Mouse (Mus musculus) hindlimb bud, embryonic 11.5 days (tissue): ENCODE measurements around the gene Lrfn2.

Experiments used
- DNase-seq: peaks from one replicate; pipeline ENCODE4 v3.0.0-alpha.2; 2012; ENCODE audit warnings: low read depth, low spot score; ENCODE audit errors: extremely low spot score

Gene Lrfn2

GRCm38 (mm10) chr17:49031790-49032189 lies 99.6 kb downstream of the Lrfn2 start:
- no peak for DNase-seq

- no peak for DNase-seq
These were observed 101.1 kb downstream of the Lrfn2 start for GRCm38 (mm10) chr17:49033276-49033675.

GRCm38 (mm10) chr17:49033686-49034250 lies 101.6 kb downstream of the Lrfn2 start:
- DNase-seq, result no peak

- no peak for DNase-seq
These were observed 102.9 kb downstream of the Lrfn2 start for GRCm38 (mm10) chr17:49035052-49035451.

- DNase-seq, result no peak
These were observed 105.2 kb downstream of the Lrfn2 start for GRCm38 (mm10) chr17:49037163-49037950.

GRCm38 (mm10) chr17:49043806-49044640 lies 111.8 kb downstream of the Lrfn2 start:
- DNase-seq, result peak; percentile 12

- DNase-seq, result peak; percentile 6
These were observed 115.7 kb downstream of the Lrfn2 start for GRCm38 (mm10) chr17:49047921-49048320.

- DNase-seq, result no peak
These were observed 119.1 kb downstream of the Lrfn2 start for GRCm38 (mm10) chr17:49051231-49051630.

GRCm38 (mm10) chr17:49061141-49061540 lies 129.0 kb downstream of the Lrfn2 start:
- DNase-seq, result no peak

GRCm38 (mm10) chr17:49063789-49064188 lies 131.6 kb downstream of the Lrfn2 start:
- DNase-seq, result no peak

GRCm38 (mm10) chr17:49064526-49064925 lies 132.3 kb downstream of the Lrfn2 start:
- DNase-seq, result no peak

GRCm38 (mm10) chr17:49065050-49065449 lies 132.9 kb downstream of the Lrfn2 start:
- no peak for DNase-seq

- no peak for DNase-seq
These were observed 134.6 kb downstream of the Lrfn2 start for GRCm38 (mm10) chr17:49066748-49067147.

- DNase-seq, result no peak
These were observed 146.0 kb downstream of the Lrfn2 start for GRCm38 (mm10) chr17:49078168-49078567.

- no peak for DNase-seq
These were observed 147.5 kb downstream of the Lrfn2 start for GRCm38 (mm10) chr17:49079647-49080046.

- no peak for DNase-seq
These were observed 151.6 kb downstream of the Lrfn2 start for GRCm38 (mm10) chr17:49083594-49084380.

GRCm38 (mm10) chr17:49085111-49085510 lies 152.9 kb downstream of the Lrfn2 start:
- DNase-seq, result no peak

GRCm38 (mm10) chr17:49096781-49097544 lies 164.8 kb downstream of the Lrfn2 start:
- no peak for DNase-seq

- no peak for DNase-seq
These were observed 179.2 kb downstream of the Lrfn2 start for GRCm38 (mm10) chr17:49111399-49111798.

- DNase-seq, result no peak
These were observed 179.7 kb downstream of the Lrfn2 start for GRCm38 (mm10) chr17:49111911-49112310.
